Mouse (Mus musculus): ENCODE results near the gene Pgrmc1.
A peak's percentile ranks its signal among the peaks of the same experiment; 100 is the strongest.
"Not testable (repeated sequence)": the region's sequence is repeated elsewhere in the genome, so short reads cannot be mapped to it uniquely, and the experiment has no call there.

The Pgrmc1 gene

GRCm38 (mm10) chrX:36597707-36598389 lies at the start of gene Pgrmc1:
Pgrmc1 (plus strand) TSS chrX:36598206.
- peak; percentile 47 to 77 for DNase-seq (ENCODE audit: low spot score in 2 of 2)

DNA sequence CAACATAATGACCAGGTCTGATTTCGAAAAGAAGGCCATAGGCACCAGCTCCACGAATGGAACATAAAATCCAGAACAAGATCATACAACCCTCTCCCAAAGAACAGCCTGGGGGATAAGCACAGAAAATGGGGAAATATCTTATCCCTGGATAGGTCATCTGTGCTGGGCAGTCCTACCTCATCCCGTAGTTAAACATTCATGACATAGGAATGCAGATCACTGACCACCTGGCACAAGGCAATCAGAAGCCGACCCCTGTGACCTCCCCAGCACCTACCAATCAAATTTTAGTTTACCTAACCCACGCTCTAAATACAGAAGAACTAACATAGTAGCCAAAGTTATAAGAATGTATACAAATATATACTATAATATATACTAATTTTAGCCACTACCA lies 49.2 kb upstream of the Pgrmc1 start:
- DNase-seq (ENCODE audit: low spot score in 2 of 2), result no peak

DNA sequence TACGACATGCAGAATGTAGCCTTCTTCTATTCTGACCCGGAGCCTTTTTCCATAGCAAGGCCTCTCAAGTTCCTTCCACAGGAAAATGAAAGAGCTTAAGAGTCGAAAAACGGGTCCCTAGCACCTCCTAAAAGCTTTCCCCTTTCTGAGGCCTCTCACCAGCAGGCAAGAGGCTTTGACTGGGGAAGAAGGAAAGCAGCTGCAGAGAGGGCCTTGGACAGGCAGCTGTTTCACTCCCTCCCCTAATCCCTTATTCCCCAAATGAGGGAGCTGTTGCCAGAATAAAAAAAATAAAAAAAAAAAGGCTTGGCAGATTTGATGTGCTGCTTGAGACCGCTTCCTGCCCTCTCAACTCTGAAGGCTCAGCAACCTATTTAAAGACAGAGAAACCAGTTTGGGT lies 47.1 kb upstream of the Pgrmc1 start:
- no peak for DNase-seq (ENCODE audit: low spot score in 2 of 2)

- no peak for DNase-seq (ENCODE audit: low spot score in 2 of 2)
These were observed 46.7 kb upstream of the Pgrmc1 start for GRCm38 (mm10) chrX:36551351-36551750.

GRCm38 (mm10) chrX:36552055-36552587 lies 45.9 kb upstream of the Pgrmc1 start:
- DNase-seq (ENCODE audit: low spot score in 2 of 2), result peak in 1 of 2 experiments; percentile 11

DNA sequence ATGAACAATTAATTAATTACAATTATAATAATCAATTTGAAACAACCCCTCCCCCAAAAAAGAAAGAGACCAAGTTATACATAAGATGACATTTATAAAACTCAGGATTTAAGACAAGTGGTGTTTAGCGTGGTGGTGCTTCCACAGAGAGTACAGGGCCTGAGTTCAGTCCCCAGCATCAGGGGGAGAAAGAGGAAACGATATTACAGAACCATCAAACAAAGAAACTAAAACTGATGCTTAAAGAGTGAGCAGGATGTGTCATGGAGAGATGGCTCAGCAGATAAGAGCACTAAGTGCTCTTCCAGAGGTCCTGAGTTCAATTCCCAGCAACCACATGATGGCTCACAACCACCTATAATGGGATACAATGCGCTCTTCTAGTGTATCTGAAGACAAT lies 45.3 kb upstream of the Pgrmc1 start:
- DNase-seq (ENCODE audit: low spot score in 2 of 2), result no peak

GRCm38 (mm10) chrX:36555196-36555595 lies 42.8 kb upstream of the Pgrmc1 start:
- not testable (repeated sequence) for DNase-seq (ENCODE audit: low spot score in 2 of 2)

DNA sequence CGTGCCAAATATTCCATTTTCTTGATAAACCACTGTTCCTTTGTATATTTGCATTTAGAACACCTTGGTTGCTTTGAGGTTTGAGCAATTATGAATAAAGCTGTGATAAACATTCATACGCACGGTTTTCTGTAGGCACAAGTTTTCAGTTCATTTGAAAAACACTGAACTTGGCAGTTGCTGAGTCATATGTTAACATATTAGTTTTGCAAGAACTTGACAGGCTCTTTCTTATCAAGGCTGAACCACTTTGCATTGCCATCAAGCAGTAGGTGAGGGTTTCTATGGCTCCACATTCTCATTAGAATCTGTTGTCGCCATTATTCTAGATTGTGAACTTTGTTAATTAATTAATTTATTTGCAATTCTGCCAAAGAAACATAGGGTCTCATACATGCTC lies 37.8 kb upstream of the Pgrmc1 start:
- no peak for DNase-seq (ENCODE audit: low spot score in 2 of 2)

- peak; percentile 5 to 57 for DNase-seq (ENCODE audit: low spot score in 2 of 2)
These were observed 36.4 kb upstream of the Pgrmc1 start for GRCm38 (mm10) chrX:36561650-36562049.

DNA sequence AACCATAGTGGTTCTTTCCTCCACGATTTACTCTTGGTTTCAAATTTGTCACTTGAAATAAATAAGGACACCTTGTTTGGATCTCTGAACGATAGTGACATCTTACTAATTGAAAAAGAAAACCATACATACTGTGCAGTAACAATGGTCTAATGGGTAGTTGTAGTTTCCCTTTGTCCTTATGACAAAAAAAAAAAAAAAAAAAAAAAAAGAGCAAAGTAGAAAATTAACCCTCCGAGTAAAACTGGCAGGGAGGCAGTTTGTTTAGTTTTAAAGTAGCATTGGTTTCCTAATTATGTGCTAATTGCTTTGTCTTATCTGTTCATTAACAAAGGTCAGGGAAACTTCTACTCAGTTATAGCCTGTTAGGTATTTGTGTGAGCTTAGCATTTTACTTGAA lies 35.9 kb upstream of the Pgrmc1 start:
- DNase-seq (ENCODE audit: low spot score in 2 of 2), result no peak

GRCm38 (mm10) chrX:36586629-36587303 lies 11.2 kb upstream of the Pgrmc1 start:
- DNase-seq (ENCODE audit: low spot score in 2 of 2), result no peak

DNA sequence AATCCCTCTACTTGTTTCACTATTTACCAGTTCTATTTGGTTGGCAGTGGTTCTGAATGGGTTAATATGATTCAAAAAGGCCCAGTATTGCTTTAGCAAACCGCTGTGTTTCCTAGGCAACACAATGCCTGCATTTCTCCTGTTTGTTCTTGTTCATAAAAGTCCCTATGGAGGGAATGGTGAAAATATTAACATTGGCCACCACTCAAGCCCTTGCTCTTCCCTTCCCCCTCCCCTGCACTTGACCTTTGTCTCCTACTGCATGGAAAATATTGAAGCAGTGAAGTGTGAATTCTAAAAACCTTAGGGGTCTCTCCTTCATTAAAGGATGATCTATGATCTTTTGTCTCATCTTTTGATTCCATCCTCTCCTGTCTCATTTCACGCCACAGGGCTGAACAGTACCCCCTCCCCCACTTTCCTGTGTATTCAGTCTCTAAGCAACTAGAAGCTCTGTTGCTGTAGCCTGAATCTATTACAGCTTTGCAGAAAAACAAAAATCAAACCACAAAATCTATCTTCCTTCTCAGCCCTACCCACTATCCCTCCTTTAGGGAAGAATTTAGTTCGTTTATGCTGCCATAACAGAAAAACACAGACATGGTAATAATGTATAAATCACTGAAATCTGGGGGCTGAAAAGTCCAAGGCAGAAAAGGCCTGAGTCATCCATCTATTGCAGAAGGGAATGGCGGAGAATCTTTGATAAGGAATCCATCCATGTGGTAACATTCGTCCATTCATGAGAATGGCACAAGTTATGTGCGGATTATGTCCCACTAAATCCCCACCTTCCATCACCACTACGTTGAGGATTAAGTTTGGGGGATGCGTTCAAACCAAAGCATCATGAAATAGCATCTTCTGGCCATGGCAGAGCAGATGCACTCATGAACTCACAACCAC lies 10.4 kb upstream of the Pgrmc1 start:
- no peak for DNase-seq (ENCODE audit: low spot score in 2 of 2)

DNA sequence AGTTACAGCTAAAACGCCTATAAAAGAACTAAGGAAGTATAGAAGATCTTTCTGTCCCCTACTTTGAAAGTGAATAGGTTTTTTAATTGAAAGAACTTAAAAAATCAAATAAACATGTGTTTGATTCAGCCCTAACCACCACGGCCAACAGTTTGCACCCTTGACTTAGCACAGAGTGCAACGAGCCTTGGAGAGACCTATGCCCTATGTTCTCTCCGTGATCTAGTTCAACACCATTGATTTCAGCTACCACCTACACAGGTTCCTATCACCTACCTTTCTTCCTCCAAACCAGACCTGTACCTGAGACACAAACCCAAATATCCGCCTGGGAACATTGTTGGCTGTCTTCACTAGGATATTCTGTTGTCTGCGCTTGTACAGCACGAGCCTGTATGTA lies 7.7 kb upstream of the Pgrmc1 start:
- DNase-seq (ENCODE audit: low spot score in 2 of 2), result no peak

DNA sequence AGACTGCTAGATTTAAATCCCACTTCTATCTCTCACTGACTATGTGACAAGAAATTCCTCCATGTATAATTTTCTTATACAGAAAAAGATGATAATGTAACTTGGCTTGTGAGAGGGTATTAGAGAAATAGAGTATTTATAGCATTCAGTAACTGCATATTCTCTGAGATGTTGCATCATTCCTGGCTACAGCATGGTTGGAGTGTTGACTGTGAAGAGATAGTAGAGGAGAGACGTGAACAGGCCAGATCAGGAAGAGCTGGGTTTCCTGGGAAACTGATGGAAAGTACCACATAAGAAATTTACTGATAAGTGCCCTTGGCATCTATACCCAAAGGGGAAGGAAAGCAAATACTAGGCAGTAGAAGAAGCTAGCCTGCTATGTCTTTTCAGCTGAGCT lies 6.9 kb upstream of the Pgrmc1 start:
- DNase-seq (ENCODE audit: low spot score in 2 of 2), result no peak

- DNase-seq (ENCODE audit: low spot score in 2 of 2), result no peak
These were observed 6.5 kb upstream of the Pgrmc1 start for GRCm38 (mm10) chrX:36591539-36591938.

DNA sequence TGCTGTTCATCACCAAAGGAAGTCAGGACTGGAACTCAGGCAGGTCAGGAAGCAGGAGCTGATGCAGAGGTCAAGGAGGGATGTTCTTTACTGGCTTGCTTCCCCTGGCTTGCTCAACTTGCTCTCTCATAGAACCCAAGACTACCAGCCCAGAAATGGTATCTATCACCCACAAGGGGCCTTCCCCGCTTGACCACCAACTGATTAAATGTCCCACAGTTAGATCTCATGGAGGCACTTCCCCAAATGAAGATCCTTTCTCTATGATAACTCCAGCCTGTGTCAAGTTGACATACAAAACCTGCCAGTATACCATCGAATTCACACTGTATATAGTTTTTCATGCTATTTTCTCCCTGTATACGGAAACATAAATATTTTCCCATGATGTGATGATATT lies 2.8 kb upstream of the Pgrmc1 start:
- no peak for DNase-seq (ENCODE audit: low spot score in 2 of 2)

- not testable (repeated sequence) for DNase-seq (ENCODE audit: low spot score in 2 of 2)
These were observed 1.4 kb upstream of the Pgrmc1 start for GRCm38 (mm10) chrX:36596483-36597120.

DNA sequence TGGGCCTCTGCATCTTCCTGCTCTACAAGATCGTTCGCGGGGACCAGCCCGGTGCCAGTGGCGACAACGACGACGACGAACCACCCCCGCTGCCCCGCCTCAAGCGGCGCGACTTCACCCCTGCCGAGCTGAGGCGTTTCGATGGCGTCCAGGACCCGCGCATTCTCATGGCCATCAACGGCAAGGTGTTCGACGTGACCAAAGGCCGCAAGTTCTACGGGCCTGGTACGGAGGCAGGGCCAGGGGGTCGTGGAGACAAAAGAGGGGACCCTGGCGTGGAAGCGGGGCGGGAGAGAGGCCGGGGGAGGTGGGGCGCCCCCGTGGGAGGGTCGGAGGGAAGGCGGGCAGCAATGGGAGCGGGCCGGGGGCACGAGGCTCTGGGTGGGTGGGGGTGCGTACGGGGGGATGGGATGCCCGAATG lies 394 bp downstream of the Pgrmc1 start:
- DNase-seq (ENCODE audit: low spot score in 2 of 2), result no peak

DNA sequence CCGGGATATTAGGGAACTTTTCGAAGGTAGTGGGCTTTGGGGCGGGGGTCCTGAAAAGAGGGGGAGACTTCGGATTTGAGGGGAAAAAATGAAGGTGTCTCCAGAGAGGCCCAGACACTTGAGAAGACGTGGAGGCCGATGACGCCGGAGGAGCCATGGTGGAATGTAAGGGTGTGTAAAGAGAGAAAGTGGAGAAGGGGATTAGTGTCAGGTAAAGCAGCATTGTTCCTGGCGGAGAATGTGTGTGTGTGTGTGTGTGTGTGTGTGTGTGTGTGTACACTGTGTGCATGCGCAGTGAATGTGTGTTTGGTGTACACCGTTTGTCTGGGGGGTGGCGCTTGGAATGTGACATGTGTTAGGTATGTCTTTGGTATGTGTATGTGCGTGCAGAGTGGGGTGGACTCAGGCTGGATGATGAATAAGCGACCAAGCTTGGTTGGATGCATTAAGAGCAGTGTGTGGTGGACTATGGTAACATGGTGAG lies 897 bp downstream of the Pgrmc1 start:
- peak; percentile 19 to 20 for DNase-seq (ENCODE audit: low spot score in 2 of 2)

DNA sequence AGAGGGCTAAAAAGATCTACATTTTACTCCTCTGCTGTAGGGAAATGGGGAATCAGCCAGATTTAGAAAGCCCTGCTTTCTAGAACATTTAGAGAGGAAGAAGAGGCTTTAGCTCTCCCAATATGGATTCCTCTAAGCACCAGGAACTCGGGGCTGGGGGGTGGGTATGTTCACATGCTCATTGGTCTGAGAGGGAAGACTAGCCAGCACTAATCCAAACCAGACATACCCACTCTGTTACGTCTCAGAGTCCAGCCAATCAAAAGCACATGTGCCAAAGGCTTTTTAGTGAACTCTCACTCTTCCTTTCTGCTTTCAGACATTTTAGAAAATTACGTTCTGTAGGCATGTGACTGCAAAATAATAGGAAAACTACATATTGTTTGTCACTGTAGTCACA lies 1.6 kb downstream of the Pgrmc1 start:
- DNase-seq (ENCODE audit: low spot score in 2 of 2), result no peak

DNA sequence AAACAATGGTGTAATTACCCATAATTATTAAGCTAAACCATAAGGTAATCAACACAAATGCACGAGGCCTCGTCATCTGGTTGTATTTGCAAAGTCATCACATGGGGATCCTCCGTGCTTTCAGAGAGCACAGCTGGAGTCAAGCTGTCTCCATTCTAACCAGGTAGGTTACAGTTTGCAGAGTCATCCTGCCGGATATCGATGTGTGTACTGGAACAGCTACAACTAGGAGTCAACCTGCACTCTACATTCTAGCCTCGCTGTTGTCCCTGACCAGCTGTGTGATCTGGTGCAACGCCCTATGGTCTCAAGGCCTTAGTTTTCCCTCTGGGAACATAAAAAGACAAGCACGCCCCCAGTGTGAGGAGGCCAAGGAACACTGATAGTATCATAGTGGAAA lies 2.1 kb downstream of the Pgrmc1 start:
- DNase-seq (ENCODE audit: low spot score in 2 of 2), result no peak

DNA sequence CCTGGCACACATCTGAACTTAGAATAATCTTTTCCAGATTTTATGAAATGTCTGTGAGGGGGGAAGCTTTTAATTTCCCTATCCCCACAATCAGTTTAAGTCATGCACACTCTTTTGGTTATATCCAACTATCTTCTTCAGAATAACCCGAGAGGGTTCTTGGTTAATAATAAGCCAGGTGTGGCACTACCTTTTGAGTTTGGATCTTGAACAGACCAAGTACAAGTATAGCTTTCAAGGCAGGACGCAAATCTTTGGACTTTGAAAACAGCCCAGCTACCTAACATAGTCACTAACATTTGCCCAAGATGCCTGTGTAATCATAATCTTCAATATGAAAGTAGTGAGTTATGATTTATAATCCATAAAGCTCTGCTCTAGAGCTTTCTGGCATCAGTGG lies 4.9 kb downstream of the Pgrmc1 start:
- DNase-seq (ENCODE audit: low spot score in 2 of 2), result no peak

Measured in frontal cortex, postnatal 10 days (tissue).